Mouse (Mus musculus): ENCODE data around the gene Zranb1. TPM values are rescaled to one million over a fixed set of nuclear protein-coding genes. Genes with fewer than 3 reads are reported as not detected.

Zranb1 gene
- polyA plus RNA-seq, 1 experiment: 46.0 TPM

GRCm38 (mm10) chr7:132965707-132966106, 34.8 kb downstream of the Zranb1 start:
- 87% methylated on average over 2 of the region's 2 CpGs for WGBS
- no peaks in the 10 kb centered on the region for H3K27me3 ChIP-seq (ENCODE audit: control insufficient read depth, insufficient read depth, low read length)
- TF ChIP-seq CTCF (IDR thresholded peaks at IDR 0.05; ENCODE audit: borderline replicate concordance, insufficient read depth, low read depth, low read length) (no peak), POLR2A (IDR thresholded peaks at IDR 0.05; ENCODE audit: borderline replicate concordance, insufficient read depth, low read length) (no peak)
- H3K4me3 ChIP-seq (replicated peaks; ENCODE audit: insufficient read depth, low read depth, low read length): no peak overlapping the region
- no peak overlapping the region for H3K27ac ChIP-seq (ENCODE audit: insufficient read depth, low read length)
- H3K4me1 ChIP-seq (ENCODE audit: control insufficient read depth, insufficient read depth, low read length): no peaks in the 10 kb centered on the region
- DNase-seq: no peak

DNA sequence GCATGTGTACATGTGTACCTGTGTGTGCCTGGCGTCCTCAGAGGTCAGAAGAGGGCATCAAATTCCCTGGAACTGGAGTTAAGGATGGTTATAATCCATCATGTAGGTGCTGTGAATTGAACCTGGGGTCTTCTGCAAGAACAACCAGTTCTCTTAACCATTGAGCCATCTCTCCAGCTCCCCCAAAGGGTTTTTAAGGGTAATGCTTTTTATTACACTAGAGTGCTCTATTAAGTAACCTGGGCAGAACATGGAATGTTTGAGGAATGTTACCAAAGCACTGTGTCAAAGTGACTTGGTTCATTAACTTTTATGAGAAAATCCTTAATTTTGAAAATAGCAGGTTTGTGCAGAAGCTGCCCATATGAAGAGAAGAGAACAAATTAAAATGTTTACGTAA, 41.1 kb downstream of the Zranb1 start:
- Histone ChIP-seq H3K4me3 (replicated peaks; ENCODE audit: insufficient read depth, low read depth, low read length) (no peak overlapping the region), H3K4me1 (ENCODE audit: control insufficient read depth, insufficient read depth, low read length) (no peaks in the 10 kb centered on the region), H3K27me3 (ENCODE audit: control insufficient read depth, insufficient read depth, low read length) (no peaks in the 10 kb centered on the region), H3K27ac (ENCODE audit: insufficient read depth, low read length) (no peak overlapping the region)
- DNase-seq: no peak
- TF ChIP-seq POLR2A (IDR thresholded peaks at IDR 0.05; ENCODE audit: borderline replicate concordance, insufficient read depth, low read length) (no peak), CTCF (IDR thresholded peaks at IDR 0.05; ENCODE audit: borderline replicate concordance, insufficient read depth, low read depth, low read length) (no peak)
- 97% methylated on average over 2 of the region's 2 CpGs for WGBS

GRCm38 (mm10) chr7:132976079-132976478, 45.1 kb downstream of the Zranb1 start:
- Histone ChIP-seq H3K4me1 (ENCODE audit: control insufficient read depth, insufficient read depth, low read length) (no peaks in the 10 kb centered on the region), H3K27me3 (ENCODE audit: control insufficient read depth, insufficient read depth, low read length) (no peaks in the 10 kb centered on the region), H3K27ac (ENCODE audit: insufficient read depth, low read length) (0 out of 2 replicates have a peak overlapping the region, but pooled peaks have one; percentile 11), H3K4me3 (replicated peaks; ENCODE audit: insufficient read depth, low read depth, low read length) (no peak overlapping the region)
- WGBS: 35% methylated on average over 2 of the region's 2 CpGs
- no peak for TF ChIP-seq POLR2A (IDR thresholded peaks at IDR 0.05; ENCODE audit: borderline replicate concordance, insufficient read depth, low read length)
- no peak for TF ChIP-seq CTCF (IDR thresholded peaks at IDR 0.05; ENCODE audit: borderline replicate concordance, insufficient read depth, low read depth, low read length)
- DNase-seq: no peak

DNA sequence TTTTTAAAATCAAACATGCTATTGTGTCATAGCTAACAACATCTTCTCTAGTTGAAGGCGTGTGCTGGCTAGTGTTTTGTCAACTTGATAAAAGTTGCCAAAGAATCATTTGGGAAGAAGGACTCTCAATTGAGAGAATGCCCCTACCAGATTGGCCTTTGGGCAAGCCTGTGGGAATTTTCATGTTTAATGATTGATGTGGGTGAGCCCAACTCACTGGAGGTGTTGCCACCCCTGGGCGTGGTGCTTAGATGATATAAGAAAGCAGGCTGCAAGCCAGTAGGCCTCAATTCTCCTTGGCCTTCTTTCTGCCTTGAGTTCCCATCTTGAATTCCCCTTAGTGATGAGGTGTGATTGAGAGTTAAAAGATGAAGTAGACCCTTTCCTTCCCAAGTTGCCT, 47.0 kb downstream of the Zranb1 start:
- Histone ChIP-seq H3K27me3 (ENCODE audit: control insufficient read depth, insufficient read depth, low read length) (no peaks in the 10 kb centered on the region), H3K4me1 (ENCODE audit: control insufficient read depth, insufficient read depth, low read length) (no peaks in the 10 kb centered on the region), H3K27ac (ENCODE audit: insufficient read depth, low read length) (no peak overlapping the region), H3K4me3 (replicated peaks; ENCODE audit: insufficient read depth, low read depth, low read length) (no peak overlapping the region)
- TF ChIP-seq CTCF (IDR thresholded peaks at IDR 0.05; ENCODE audit: borderline replicate concordance, insufficient read depth, low read depth, low read length) (no peak), POLR2A (IDR thresholded peaks at IDR 0.05; ENCODE audit: borderline replicate concordance, insufficient read depth, low read length) (no peak)
- no peak for DNase-seq
- 97% methylated on average over 2 of the region's 2 CpGs for WGBS

DNA sequence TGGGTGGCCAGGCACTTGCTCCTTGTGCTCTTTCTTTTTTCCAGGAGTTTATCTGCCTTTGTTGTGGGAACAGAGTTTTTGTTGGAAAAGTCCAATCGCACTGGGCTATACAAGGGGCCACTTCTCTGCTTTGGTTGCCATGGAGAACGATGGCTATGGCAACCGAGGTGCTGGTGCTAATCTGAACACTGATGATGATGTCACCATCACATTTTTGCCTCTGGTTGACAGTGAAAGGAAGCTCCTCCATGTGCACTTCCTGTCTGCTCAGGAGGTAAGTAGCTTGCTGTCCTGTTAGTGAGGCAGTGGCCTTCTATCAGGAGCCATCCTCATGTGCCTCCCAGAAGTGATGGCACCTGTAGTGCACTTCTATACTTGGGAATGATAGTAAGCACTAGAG, 51.7 kb downstream of the Zranb1 start:
- no peaks in the 10 kb centered on the region for H3K4me1 ChIP-seq (ENCODE audit: control insufficient read depth, insufficient read depth, low read length)
- no peak for TF ChIP-seq POLR2A (IDR thresholded peaks at IDR 0.05; ENCODE audit: borderline replicate concordance, insufficient read depth, low read length)
- no peak for TF ChIP-seq CTCF (IDR thresholded peaks at IDR 0.05; ENCODE audit: borderline replicate concordance, insufficient read depth, low read depth, low read length)
- 27% methylated on average over 3 of the region's 3 CpGs for WGBS
- H3K27me3 ChIP-seq (ENCODE audit: control insufficient read depth, insufficient read depth, low read length): no peaks in the 10 kb centered on the region
- DNase-seq: no peak
- H3K27ac ChIP-seq (ENCODE audit: insufficient read depth, low read length): no peak overlapping the region
- no peak overlapping the region for H3K4me3 ChIP-seq (replicated peaks; ENCODE audit: insufficient read depth, low read depth, low read length)

DNA sequence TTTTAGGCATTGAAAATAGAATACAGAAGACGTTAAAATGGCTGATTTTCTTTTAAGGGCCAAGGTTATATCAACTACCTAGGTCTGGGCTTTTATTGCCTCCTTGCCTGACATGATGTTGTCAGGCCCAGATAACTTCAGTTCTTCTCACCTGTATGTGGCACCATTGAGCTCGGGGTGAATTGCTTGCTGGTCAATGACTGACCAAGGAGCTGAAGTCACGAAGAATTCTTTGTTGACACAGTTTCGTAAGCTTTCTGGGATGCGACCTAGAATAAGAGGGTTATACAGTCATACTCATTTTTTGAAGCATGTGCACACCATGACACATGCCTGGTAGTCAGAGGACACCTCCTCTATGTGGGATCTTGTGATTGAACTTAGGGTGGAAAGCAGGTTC, 58.9 kb downstream of the Zranb1 start:
- H3K4me1 ChIP-seq (ENCODE audit: control insufficient read depth, insufficient read depth, low read length): peaks cover 7% of the 10 kb centered on the region; the same call in 1 of the 2 replicates
- no peaks in the 10 kb centered on the region for H3K27me3 ChIP-seq (ENCODE audit: control insufficient read depth, insufficient read depth, low read length)
- no peak overlapping the region for H3K27ac ChIP-seq (ENCODE audit: insufficient read depth, low read length)
- 89% methylated on average over 5 of the region's 5 CpGs for WGBS
- no peak for DNase-seq
- H3K4me3 ChIP-seq (replicated peaks; ENCODE audit: insufficient read depth, low read depth, low read length): no peak overlapping the region
- TF ChIP-seq CTCF (IDR thresholded peaks at IDR 0.05; ENCODE audit: borderline replicate concordance, insufficient read depth, low read depth, low read length) (no peak), POLR2A (IDR thresholded peaks at IDR 0.05; ENCODE audit: borderline replicate concordance, insufficient read depth, low read length) (no peak)

GRCm38 (mm10) chr7:132991240-132991900, 60.4 kb downstream of the Zranb1 start:
- DNase-seq: no peak

GRCm38 (mm10) chr7:132992967-132993615, 62.1 kb downstream of the Zranb1 start:
- no peaks in the 10 kb centered on the region for H3K27me3 ChIP-seq (ENCODE audit: control insufficient read depth, insufficient read depth, low read length)
- no peak for DNase-seq
- no peak overlapping the region for H3K4me3 ChIP-seq (replicated peaks; ENCODE audit: insufficient read depth, low read depth, low read length)
- 77% methylated on average over 9 of the region's 9 CpGs for WGBS
- peaks cover 7% of the 10 kb centered on the region; the same call in 1 of the 2 replicates for H3K4me1 ChIP-seq (ENCODE audit: control insufficient read depth, insufficient read depth, low read length)
- no peak overlapping the region for H3K27ac ChIP-seq (ENCODE audit: insufficient read depth, low read length)
- TF ChIP-seq POLR2A (IDR thresholded peaks at IDR 0.05; ENCODE audit: borderline replicate concordance, insufficient read depth, low read length): no peak
- no peak for TF ChIP-seq CTCF (IDR thresholded peaks at IDR 0.05; ENCODE audit: borderline replicate concordance, insufficient read depth, low read depth, low read length)

More at GRCm38 (mm10) chr7:132991240-132991900, 60.4 kb downstream of the Zranb1 start:
- H3K27me3 ChIP-seq (ENCODE audit: control insufficient read depth, insufficient read depth, low read length): no peaks in the 10 kb centered on the region
- H3K4me3 ChIP-seq (replicated peaks; ENCODE audit: insufficient read depth, low read depth, low read length): no peak overlapping the region
- H3K27ac ChIP-seq (ENCODE audit: insufficient read depth, low read length): no peak overlapping the region
- 89% methylated on average over 14 of the region's 14 CpGs for WGBS
- TF ChIP-seq CTCF (IDR thresholded peaks at IDR 0.05; ENCODE audit: borderline replicate concordance, insufficient read depth, low read depth, low read length): no peak
- no peak for TF ChIP-seq POLR2A (IDR thresholded peaks at IDR 0.05; ENCODE audit: borderline replicate concordance, insufficient read depth, low read length)
- H3K4me1 ChIP-seq (ENCODE audit: control insufficient read depth, insufficient read depth, low read length): peaks cover 7% of the 10 kb centered on the region; the same call in 1 of the 2 replicates
